Mouse (Mus musculus) T-cell, adult 66 days (primary cell): ENCODE results near the gene Lgals8. TPM values are rescaled to one million over a fixed set of nuclear protein-coding genes. Genes with fewer than 3 reads are reported as not detected.

Experiments used
- total RNA-seq, 2 experiments: library from RNA; stranded (reverse); gene quantifications; 3 replicates in 1 of 2; 4 replicates in 1 of 2; pipeline ENCODE4 v1.2.4; 2023

Lgals8 gene
- total RNA-seq: 10 to 100 TPM; 92.8 to 94.4 TPM

GRCm38 (mm10) chr13:12464844-12465243 lies at the start of gene Lgals8:
Gene Lgals8, minus strand, starts transcription at chr13:12464944.

DNA sequence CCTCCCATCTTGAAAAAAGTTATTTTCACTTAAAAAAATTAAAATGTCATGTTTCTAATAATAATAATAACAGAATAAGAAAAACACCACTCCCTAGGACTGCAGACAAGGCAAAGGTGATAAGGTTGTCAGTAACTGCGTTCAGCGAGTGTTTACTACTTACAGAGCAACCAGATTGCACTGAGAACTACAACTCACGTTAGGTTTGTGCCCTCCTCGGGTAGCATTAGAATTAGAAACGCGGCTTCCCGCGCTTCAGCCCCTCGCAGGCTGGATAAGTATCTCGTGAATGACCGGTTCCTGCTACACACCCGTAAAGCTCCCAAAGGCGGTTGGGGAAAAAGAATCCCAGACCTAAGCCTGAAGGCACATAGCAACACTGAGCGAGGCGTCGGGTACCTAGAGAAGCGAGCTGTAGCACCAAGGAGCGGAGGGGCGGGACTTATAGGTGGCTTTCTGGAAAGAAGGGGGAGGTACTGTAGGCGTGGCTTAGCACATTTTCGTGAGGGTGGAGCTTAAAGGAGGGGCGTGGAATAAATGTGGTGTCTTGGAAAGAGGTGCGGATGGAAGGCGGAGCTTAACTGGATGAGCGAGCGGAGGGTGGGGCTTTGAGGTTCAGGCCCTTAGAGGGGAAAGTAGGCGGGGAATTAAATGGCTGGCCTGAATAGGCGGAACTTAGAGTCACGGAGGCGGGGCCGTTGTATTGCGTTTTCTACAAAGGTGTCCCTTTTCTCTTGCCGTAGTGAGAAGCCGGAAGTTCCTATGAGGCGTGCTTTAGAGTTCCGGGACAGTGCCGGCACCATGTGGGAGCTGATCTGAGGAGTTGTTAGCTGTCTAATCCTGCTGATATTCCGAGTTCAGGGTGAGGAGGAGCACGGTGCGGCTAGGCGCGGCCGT lies 69.9 kb downstream of the Lgals8 start, which contains the start of gene Heatr1:
Heatr1 (plus strand) TSS at position 419 of the 897 bp plus-strand sequence.

Other genes starting within 250 kb of the Lgals8 start
- gene Mtr, start 206.8 kb downstream of the Lgals8 start, total RNA-seq: 10 to 100 TPM; 40.1 to 49.7 TPM
- gene Actn2, start 124.2 kb downstream of the Lgals8 start, total RNA-seq: 10 to 100 TPM; 23.2 to 23.6 TPM
- gene Heatr1, start 69.9 kb downstream of the Lgals8 start, total RNA-seq: 100 to 1,000 TPM in 1 of 2 experiments, 10 to 100 TPM in 1; 95.4 to 104 TPM
- 1 to 10 TPM in 1 of 2 experiments, under 1 TPM in 1; 0.89 to 1.6 TPM for gene Edaradd, start 55.5 kb upstream of the Lgals8 start, total RNA-seq
- gene Ero1lb, start 100.9 kb upstream of the Lgals8 start, total RNA-seq: 10 to 100 TPM; 13.1 to 16.7 TPM